Mouse (Mus musculus): ENCODE results near the gene Hfe2. TPM values are rescaled to one million over a fixed set of nuclear protein-coding genes. Genes with fewer than 3 reads are reported as not detected.
A peak's percentile ranks its signal among the peaks of the same experiment; 100 is the strongest.

Gene Hfe2
- polyA plus RNA-seq, 1 experiment from 2014 or later, result 1.4 TPM

- H3K27ac ChIP-seq (replicated peaks), result no peak overlapping the region
- no peak for DNase-seq (ENCODE audit: low spot score)
- peaks cover 4% of the 10 kb centered on the region; the same call in 1 of the 2 replicates for H3K27me3 ChIP-seq (replicated peaks; ENCODE audit: low read depth, poor library complexity, severe bottlenecking)
These were observed 4.8 kb upstream of the Hfe2 start for GRCm38 (mm10) chr3:96520171-96520570.

GRCm38 (mm10) chr3:96522149-96522548 lies 2.8 kb upstream of the Hfe2 start:
- peaks cover 23% of the 10 kb centered on the region for H3K27me3 ChIP-seq (replicated peaks; ENCODE audit: low read depth, poor library complexity, severe bottlenecking)
- no peak overlapping the region for H3K4me3 ChIP-seq
- H3K9me3 ChIP-seq, result no peaks in the 10 kb centered on the region
- peaks cover 19% of the 10 kb centered on the region for H3K4me1 ChIP-seq
- 64% methylated on average over 4 of the region's 4 CpGs for WGBS
- no peak for DNase-seq (ENCODE audit: low spot score)
- no peak overlapping the region for H3K27ac ChIP-seq (replicated peaks)
- H3K36me3 ChIP-seq (replicated peaks), result no peaks in the 10 kb centered on the region

More at GRCm38 (mm10) chr3:96520171-96520570, 4.8 kb upstream of the Hfe2 start:
- no peak overlapping the region for H3K4me3 ChIP-seq
- 57% methylated on average over 5 of the region's 5 CpGs for WGBS
- H3K4me1 ChIP-seq, result peaks cover 13% of the 10 kb centered on the region; the same call in 1 of the 2 replicates
- no peaks in the 10 kb centered on the region for H3K9me3 ChIP-seq
- H3K36me3 ChIP-seq (replicated peaks), result no peaks in the 10 kb centered on the region

GRCm38 (mm10) chr3:96524028-96524810 lies 753 bp upstream of the Hfe2 start:
- Histone ChIP-seq H3K9me3 (no peaks in the 10 kb centered on the region), H3K4me1 (peaks cover 32% of the 10 kb centered on the region), H3K4me3 (no peak overlapping the region), H3K27me3 (replicated peaks; ENCODE audit: low read depth, poor library complexity, severe bottlenecking) (peaks cover 44% of the 10 kb centered on the region), H3K36me3 (replicated peaks) (no peaks in the 10 kb centered on the region), H3K27ac (replicated peaks) (no peak overlapping the region)
- no peak for DNase-seq (ENCODE audit: low spot score)
- 67% methylated on average over 12 of the region's 12 CpGs for WGBS

GRCm38 (mm10) chr3:96526013-96526762 lies 1.2 kb downstream of the Hfe2 start:
- Histone ChIP-seq H3K27me3 (replicated peaks; ENCODE audit: low read depth, poor library complexity, severe bottlenecking) (peaks cover 56% of the 10 kb centered on the region), H3K4me3 (peak overlapping the region; percentile 65), H3K4me1 (peaks cover 32% of the 10 kb centered on the region), H3K9me3 (no peaks in the 10 kb centered on the region), H3K36me3 (replicated peaks) (no peaks in the 10 kb centered on the region), H3K27ac (replicated peaks) (no peak overlapping the region)
- 77% methylated on average over 11 of the region's 11 CpGs for WGBS
- no peak for DNase-seq (ENCODE audit: low spot score)

GRCm38 (mm10) chr3:96526864-96527542 lies 2.0 kb downstream of the Hfe2 start:
- H3K27ac ChIP-seq (replicated peaks), result peak overlapping the region; percentile 48; the same call in 1 of the 2 replicates
- peaks cover 32% of the 10 kb centered on the region for H3K4me1 ChIP-seq
- H3K4me3 ChIP-seq, result peak overlapping the region; percentile 65
- DNase-seq (ENCODE audit: low spot score), result peak; percentile 64
- WGBS, result 4% methylated on average over 44 of the region's 44 CpGs
- no peaks in the 10 kb centered on the region for H3K36me3 ChIP-seq (replicated peaks)
- H3K27me3 ChIP-seq (replicated peaks; ENCODE audit: low read depth, poor library complexity, severe bottlenecking), result peaks cover 56% of the 10 kb centered on the region
- H3K9me3 ChIP-seq, result no peaks in the 10 kb centered on the region

GRCm38 (mm10) chr3:96528506-96528905 lies 3.5 kb downstream of the Hfe2 start:
- H3K9me3 ChIP-seq, result no peaks in the 10 kb centered on the region
- H3K4me1 ChIP-seq, result peaks cover 32% of the 10 kb centered on the region
- WGBS, result 47% methylated on average over 9 of the region's 9 CpGs

GRCm38 (mm10) chr3:96532050-96532449 lies 7.1 kb downstream of the Hfe2 start:
- 68% methylated on average over 7 of the region's 7 CpGs for WGBS
- Histone ChIP-seq H3K27ac (replicated peaks) (no peak overlapping the region), H3K27me3 (replicated peaks; ENCODE audit: low read depth, poor library complexity, severe bottlenecking) (peaks cover 34% of the 10 kb centered on the region), H3K4me3 (no peak overlapping the region), H3K9me3 (no peaks in the 10 kb centered on the region), H3K36me3 (replicated peaks) (no peaks in the 10 kb centered on the region), H3K4me1 (peaks cover 14% of the 10 kb centered on the region)
- no peak for DNase-seq (ENCODE audit: low spot score)

More at GRCm38 (mm10) chr3:96528506-96528905, 3.5 kb downstream of the Hfe2 start:
- no peak for DNase-seq (ENCODE audit: low spot score)
- Histone ChIP-seq H3K27me3 (replicated peaks; ENCODE audit: low read depth, poor library complexity, severe bottlenecking) (peaks cover 56% of the 10 kb centered on the region), H3K27ac (replicated peaks) (no peak overlapping the region), H3K36me3 (replicated peaks) (no peaks in the 10 kb centered on the region), H3K4me3 (peak overlapping the region; percentile 22; the same call in 1 of the 2 replicates)

- Histone ChIP-seq H3K27me3 (replicated peaks; ENCODE audit: low read depth, poor library complexity, severe bottlenecking) (peaks cover 11% of the 10 kb centered on the region), H3K4me3 (no peak overlapping the region), H3K36me3 (replicated peaks) (no peaks in the 10 kb centered on the region), H3K27ac (replicated peaks) (no peak overlapping the region), H3K9me3 (no peaks in the 10 kb centered on the region), H3K4me1 (peaks cover 5% of the 10 kb centered on the region)
- 60% methylated on average over 2 of the region's 2 CpGs for WGBS
- DNase-seq (ENCODE audit: low spot score), result no peak
These were observed 9.3 kb downstream of the Hfe2 start for GRCm38 (mm10) chr3:96534300-96534699.

GRCm38 (mm10) chr3:96539316-96539715 lies 14.3 kb downstream of the Hfe2 start:
- WGBS, result 51% methylated on average over 2 of the region's 2 CpGs
- Histone ChIP-seq H3K36me3 (replicated peaks) (no peaks in the 10 kb centered on the region), H3K4me1 (peaks cover 22% of the 10 kb centered on the region), H3K27me3 (replicated peaks; ENCODE audit: low read depth, poor library complexity, severe bottlenecking) (peaks cover 23% of the 10 kb centered on the region), H3K4me3 (no peak overlapping the region), H3K27ac (replicated peaks) (no peak overlapping the region), H3K9me3 (no peaks in the 10 kb centered on the region)
- no peak for DNase-seq (ENCODE audit: low spot score)

- Histone ChIP-seq H3K4me3 (no peak overlapping the region), H3K27me3 (replicated peaks; ENCODE audit: low read depth, poor library complexity, severe bottlenecking) (peaks cover 24% of the 10 kb centered on the region), H3K4me1 (peaks cover 22% of the 10 kb centered on the region), H3K27ac (replicated peaks) (no peak overlapping the region), H3K9me3 (no peaks in the 10 kb centered on the region), H3K36me3 (replicated peaks) (no peaks in the 10 kb centered on the region)
- no peak for DNase-seq (ENCODE audit: low spot score)
- WGBS, result 43% methylated on average over 6 of the region's 6 CpGs
These were observed 15.8 kb downstream of the Hfe2 start for GRCm38 (mm10) chr3:96540740-96541139.

- Histone ChIP-seq H3K4me1 (peaks cover 22% of the 10 kb centered on the region), H3K36me3 (replicated peaks) (no peaks in the 10 kb centered on the region), H3K27ac (replicated peaks) (peak overlapping the region; percentile 40; the same call in 1 of the 2 replicates), H3K9me3 (no peaks in the 10 kb centered on the region), H3K27me3 (replicated peaks; ENCODE audit: low read depth, poor library complexity, severe bottlenecking) (peaks cover 32% of the 10 kb centered on the region), H3K4me3 (no peak overlapping the region; the same call in 1 of the 2 replicates)
- 17% methylated on average over 14 of the region's 14 CpGs for WGBS
- peak; percentile 37 for DNase-seq (ENCODE audit: low spot score)
These were observed 16.5 kb downstream of the Hfe2 start for GRCm38 (mm10) chr3:96541328-96542078.

- peaks cover 23% of the 10 kb centered on the region for H3K4me1 ChIP-seq
- H3K36me3 ChIP-seq (replicated peaks), result no peaks in the 10 kb centered on the region
- WGBS, result 80% methylated on average over 8 of the region's 8 CpGs
- DNase-seq (ENCODE audit: low spot score), result no peak
- H3K4me3 ChIP-seq, result no peak overlapping the region
- H3K27me3 ChIP-seq (replicated peaks; ENCODE audit: low read depth, poor library complexity, severe bottlenecking), result peaks cover 37% of the 10 kb centered on the region
- no peaks in the 10 kb centered on the region for H3K9me3 ChIP-seq
- no peak overlapping the region for H3K27ac ChIP-seq (replicated peaks)
These were observed 17.6 kb downstream of the Hfe2 start for GRCm38 (mm10) chr3:96542554-96542953.
